Mouse (Mus musculus): ENCODE data around the gene Ugt1a2. TPM values are rescaled to one million over a fixed set of nuclear protein-coding genes. Genes with fewer than 3 reads are reported as not detected.
"Not testable (repeated sequence)": the region's sequence is repeated elsewhere in the genome, so short reads cannot be mapped to it uniquely, and the experiment has no call there.

Ugt1a2 gene
- polyA plus RNA-seq, 1 experiment: 10.9 TPM

DNA sequence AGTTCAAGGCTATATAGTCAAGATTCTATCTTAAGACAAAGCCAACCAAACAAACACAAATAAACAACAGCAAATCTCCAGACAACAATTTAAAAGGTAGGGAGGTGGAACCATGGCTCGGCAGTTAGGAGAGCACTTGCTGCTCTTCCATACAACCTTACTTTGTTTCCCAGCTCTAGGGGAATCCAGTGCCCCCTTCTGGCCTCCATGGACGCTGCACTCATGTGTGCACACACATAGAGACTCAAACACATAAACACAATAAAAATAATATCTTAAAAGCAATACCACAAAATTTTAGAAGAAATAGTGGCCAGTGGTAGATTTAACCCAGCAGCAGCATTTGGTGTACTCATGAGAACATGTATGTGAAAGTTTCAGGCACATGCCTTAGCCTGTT lies 16.7 kb downstream of the Ugt1a2 start:
- no peaks in the 10 kb centered on the region for H3K4me1 ChIP-seq (ENCODE audit: control insufficient read depth, insufficient read depth, low read length)
- TF ChIP-seq POLR2A (IDR thresholded peaks at IDR 0.05; ENCODE audit: borderline replicate concordance, low read depth, low read length): no peak
- no peak for TF ChIP-seq CTCF (IDR thresholded peaks at IDR 0.05; ENCODE audit: low read depth, low read length)
- H3K4me3 ChIP-seq (ENCODE audit: insufficient read depth, low read length): no peak overlapping the region
- no peak overlapping the region for H3K27ac ChIP-seq (ENCODE audit: insufficient read depth, low read depth, low read length)

DNA sequence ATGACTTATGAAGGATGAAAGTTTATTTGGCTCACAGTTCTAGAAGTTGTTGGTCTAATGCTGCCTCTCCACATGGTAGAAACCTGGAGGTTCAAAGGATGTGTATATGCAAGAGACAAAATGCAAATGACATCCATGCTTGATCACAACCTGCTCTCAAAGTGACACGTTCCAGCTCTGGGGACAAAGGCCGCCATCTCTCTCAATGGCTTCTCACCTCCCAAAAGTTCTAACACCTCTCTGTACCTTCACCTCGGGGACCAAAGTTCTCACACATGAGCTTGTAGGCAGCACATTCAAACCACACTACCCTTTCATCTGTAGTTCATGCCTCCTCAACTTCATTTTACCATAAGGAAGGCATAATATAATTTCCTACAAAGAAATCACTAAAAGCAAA lies 17.2 kb downstream of the Ugt1a2 start:
- no peak overlapping the region for H3K4me3 ChIP-seq (ENCODE audit: insufficient read depth, low read length)
- no peaks in the 10 kb centered on the region for H3K4me1 ChIP-seq (ENCODE audit: control insufficient read depth, insufficient read depth, low read length)
- H3K27ac ChIP-seq (ENCODE audit: insufficient read depth, low read depth, low read length): no peak overlapping the region
- TF ChIP-seq POLR2A (IDR thresholded peaks at IDR 0.05; ENCODE audit: borderline replicate concordance, low read depth, low read length) (no peak), CTCF (IDR thresholded peaks at IDR 0.05; ENCODE audit: low read depth, low read length) (no peak)

DNA sequence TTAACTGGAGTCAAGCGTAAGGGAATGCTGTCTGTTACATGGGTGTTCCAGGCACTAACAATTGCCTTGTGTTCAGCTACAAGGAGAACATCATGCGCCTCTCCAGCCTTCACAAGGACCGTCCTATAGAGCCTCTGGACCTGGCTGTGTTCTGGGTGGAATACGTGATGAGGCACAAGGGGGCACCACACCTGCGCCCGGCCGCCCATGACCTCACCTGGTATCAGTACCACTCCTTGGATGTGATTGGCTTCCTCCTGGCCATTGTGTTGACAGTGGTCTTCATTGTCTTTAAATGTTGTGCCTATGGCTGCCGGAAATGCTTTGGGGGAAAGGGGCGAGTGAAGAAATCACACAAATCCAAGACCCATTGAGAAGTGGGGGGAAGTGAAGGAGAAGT lies 17.6 kb downstream of the Ugt1a2 start:
- TF ChIP-seq CTCF (IDR thresholded peaks at IDR 0.05; ENCODE audit: low read depth, low read length): no peak
- Histone ChIP-seq H3K27ac (ENCODE audit: insufficient read depth, low read depth, low read length) (no peak overlapping the region), H3K4me3 (ENCODE audit: insufficient read depth, low read length) (no peak overlapping the region), H3K4me1 (ENCODE audit: control insufficient read depth, insufficient read depth, low read length) (no peaks in the 10 kb centered on the region)

DNA sequence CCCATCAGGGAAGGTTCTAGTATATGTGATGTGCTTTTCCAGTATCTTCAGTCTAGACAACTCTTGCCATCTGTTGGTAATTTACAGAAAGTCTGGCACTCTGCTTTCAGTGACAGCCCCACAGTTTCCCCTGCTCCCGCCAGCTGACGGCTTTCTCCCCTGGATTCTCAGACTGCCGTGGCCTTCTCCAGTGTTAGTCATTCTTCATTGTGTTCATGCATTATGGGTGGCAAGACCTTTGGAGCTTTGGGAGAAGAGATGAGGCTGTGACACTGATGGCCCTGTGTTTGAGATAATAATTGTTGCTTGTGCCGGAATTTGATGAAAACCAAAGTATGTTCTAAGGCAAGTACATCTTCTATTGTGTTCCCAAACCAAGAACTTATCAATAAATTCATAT lies 18.2 kb downstream of the Ugt1a2 start:
- TF ChIP-seq CTCF (IDR thresholded peaks at IDR 0.05; ENCODE audit: low read depth, low read length): no peak
- TF ChIP-seq POLR2A (IDR thresholded peaks at IDR 0.05; ENCODE audit: borderline replicate concordance, low read depth, low read length): no peak
- no peak overlapping the region for H3K27ac ChIP-seq (ENCODE audit: insufficient read depth, low read depth, low read length)
- no peak overlapping the region for H3K4me3 ChIP-seq (ENCODE audit: insufficient read depth, low read length)
- no peaks in the 10 kb centered on the region for H3K4me1 ChIP-seq (ENCODE audit: control insufficient read depth, insufficient read depth, low read length)

DNA sequence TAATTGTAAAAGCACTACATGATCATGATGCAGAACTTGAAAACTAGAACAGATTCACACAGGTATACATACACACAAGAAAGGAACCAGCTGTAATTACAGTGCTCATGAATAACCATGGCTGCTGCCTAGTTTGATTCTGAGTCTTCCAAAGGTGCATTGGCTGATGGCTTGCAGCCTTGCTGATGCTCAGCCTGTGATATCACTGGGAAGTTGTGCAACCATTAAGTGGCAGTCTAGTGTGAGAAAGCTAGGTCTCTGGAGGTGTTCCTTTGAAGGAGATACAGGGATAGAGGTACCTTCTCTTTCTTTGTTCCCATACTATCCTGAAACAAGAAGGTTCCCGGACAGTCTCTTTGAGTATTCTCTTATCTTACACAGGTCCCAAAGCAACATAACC lies 18.7 kb downstream of the Ugt1a2 start:
- Histone ChIP-seq H3K27ac (ENCODE audit: insufficient read depth, low read depth, low read length) (no peak overlapping the region), H3K4me1 (ENCODE audit: control insufficient read depth, insufficient read depth, low read length) (no peaks in the 10 kb centered on the region), H3K4me3 (ENCODE audit: insufficient read depth, low read length) (no peak overlapping the region)
- no peak for TF ChIP-seq POLR2A (IDR thresholded peaks at IDR 0.05; ENCODE audit: borderline replicate concordance, low read depth, low read length)

DNA sequence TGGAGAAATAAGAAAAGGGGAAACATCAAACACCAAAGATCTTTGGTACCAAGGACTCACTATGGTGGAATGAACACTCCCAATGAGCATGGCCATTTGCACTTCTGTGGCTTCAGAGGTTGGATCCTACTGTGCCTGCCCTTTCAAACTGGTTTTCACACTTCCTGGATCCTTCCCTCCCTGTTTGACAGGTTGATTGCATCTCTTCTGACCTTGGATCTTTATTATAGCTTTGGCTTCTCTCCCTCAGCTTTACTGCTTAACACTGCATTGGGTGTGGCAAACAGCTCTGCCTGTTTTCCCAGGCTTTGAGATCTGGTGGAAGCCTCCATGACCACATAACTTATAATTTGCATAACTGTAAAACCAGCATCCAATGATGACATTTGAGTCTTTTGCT lies 19.9 kb downstream of the Ugt1a2 start:
- TF ChIP-seq POLR2A (IDR thresholded peaks at IDR 0.05; ENCODE audit: borderline replicate concordance, low read depth, low read length) (no peak), CTCF (IDR thresholded peaks at IDR 0.05; ENCODE audit: low read depth, low read length) (no peak)
- Histone ChIP-seq H3K4me3 (ENCODE audit: insufficient read depth, low read length) (no peak overlapping the region), H3K4me1 (ENCODE audit: control insufficient read depth, insufficient read depth, low read length) (no peaks in the 10 kb centered on the region), H3K27ac (ENCODE audit: insufficient read depth, low read depth, low read length) (no peak overlapping the region)

DNA sequence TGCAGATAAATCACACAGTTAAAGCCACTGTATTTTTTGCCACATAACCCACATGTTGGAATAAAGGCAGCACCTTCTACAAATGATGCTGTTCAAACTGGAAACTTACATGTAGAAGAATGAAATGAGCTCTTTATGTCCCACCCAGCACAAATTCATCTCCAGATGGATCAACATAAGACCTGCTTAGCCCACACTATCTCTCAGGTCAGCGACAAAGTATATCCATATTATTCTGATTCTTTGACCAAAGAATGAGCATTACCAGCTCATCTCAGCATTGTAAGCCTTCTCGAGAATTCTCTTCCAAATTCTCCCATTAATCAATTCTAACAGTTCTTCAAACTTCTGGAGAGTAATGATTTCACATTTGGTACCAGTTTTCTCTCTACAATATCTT lies 21.8 kb downstream of the Ugt1a2 start:
- TF ChIP-seq POLR2A (IDR thresholded peaks at IDR 0.05; ENCODE audit: borderline replicate concordance, low read depth, low read length) (no peak), CTCF (IDR thresholded peaks at IDR 0.05; ENCODE audit: low read depth, low read length) (no peak)
- Histone ChIP-seq H3K4me1 (ENCODE audit: control insufficient read depth, insufficient read depth, low read length) (peaks cover 6% of the 10 kb centered on the region), H3K4me3 (ENCODE audit: insufficient read depth, low read length) (no peak overlapping the region), H3K27ac (ENCODE audit: insufficient read depth, low read depth, low read length) (no peak overlapping the region)

DNA sequence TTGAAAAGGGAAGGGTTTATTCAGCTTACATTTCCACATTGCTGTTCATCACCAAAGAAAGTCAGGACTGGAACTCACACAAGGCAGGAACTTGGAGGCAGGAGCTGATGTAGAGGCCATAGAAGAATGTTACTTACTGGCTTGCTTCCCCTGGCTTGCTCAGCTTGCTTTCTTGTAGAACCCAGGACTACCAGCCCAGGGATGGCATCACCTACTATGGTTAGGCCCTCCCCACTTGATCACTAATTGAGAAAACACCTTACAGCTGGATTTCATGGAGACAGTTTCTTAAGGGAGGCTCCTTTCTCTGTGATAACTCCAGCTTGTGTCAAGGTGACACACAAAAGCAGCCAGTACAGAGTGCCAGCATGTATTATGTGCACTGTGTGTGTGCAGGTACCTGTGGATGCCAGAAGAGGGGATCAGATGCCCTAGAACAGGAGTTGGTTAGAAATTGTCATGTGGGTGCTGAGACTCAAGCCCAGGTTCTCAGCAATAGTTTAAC lies 22.7 kb downstream of the Ugt1a2 start:
- H3K27ac ChIP-seq (ENCODE audit: insufficient read depth, low read depth, low read length); H3K4me3 ChIP-seq (ENCODE audit: insufficient read depth, low read length): not testable (repeated sequence)
- H3K4me1 ChIP-seq (ENCODE audit: control insufficient read depth, insufficient read depth, low read length): peaks cover 10% of the 10 kb centered on the region

DNA sequence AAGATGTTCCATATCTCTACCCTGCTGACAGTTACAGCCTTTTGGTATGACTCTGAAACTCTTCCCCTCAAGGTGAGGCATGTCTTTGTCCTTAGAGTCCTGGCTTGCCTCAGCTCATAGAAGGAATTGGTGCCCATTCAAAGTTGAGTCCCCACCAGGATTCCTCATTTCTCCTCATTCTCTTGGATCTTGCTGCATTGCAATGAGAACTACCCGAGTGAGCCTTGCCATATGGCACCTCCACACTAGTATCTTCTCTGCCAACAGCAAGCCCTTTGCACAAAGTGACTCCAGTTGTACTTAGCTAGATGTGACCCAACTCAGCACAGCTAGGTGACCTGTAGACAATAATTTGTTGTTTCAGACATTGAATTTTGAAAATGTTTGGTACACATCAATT lies 23.2 kb downstream of the Ugt1a2 start:
- Histone ChIP-seq H3K4me3 (ENCODE audit: insufficient read depth, low read length) (no peak overlapping the region), H3K27ac (ENCODE audit: insufficient read depth, low read depth, low read length) (no peak overlapping the region), H3K4me1 (ENCODE audit: control insufficient read depth, insufficient read depth, low read length) (peaks cover 10% of the 10 kb centered on the region)
- no peak for TF ChIP-seq POLR2A (IDR thresholded peaks at IDR 0.05; ENCODE audit: borderline replicate concordance, low read depth, low read length)
- TF ChIP-seq CTCF (IDR thresholded peaks at IDR 0.05; ENCODE audit: low read depth, low read length): no peak

DNA sequence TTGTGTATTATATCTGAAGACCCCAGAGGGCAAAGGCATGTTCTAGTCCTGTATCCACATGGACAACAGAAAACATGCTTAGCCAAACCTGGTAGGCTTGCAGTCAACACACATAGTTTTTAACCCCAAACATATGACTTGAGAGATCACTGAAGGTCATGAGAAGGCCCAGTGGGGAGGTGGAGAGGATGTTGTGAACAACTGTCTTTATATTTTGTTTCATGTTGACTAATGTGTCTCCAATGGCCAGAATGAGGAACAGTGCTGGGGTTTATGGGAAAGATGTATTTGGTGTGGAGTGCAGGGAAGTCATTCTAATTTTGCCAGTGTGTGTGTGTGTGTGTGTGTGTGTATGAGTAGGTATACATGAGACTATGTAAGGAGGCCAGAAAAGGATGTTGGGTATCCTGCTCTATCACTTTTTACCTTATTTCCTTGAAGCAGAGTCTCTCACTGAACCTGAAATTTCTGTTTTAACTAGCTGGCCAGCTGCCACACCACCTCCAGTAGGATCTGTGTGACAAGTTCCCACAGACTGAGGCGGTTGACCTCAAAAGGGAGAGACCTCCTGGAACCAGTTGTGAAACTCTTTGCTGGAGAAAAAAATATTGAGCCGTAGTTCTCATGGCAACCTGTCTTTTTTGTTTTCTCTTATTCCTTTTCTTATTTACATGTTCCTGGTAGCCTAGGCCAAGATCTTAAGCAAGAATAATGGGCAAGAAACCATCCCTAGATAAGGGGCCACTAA lies 23.8 kb downstream of the Ugt1a2 start:
- no peak overlapping the region for H3K27ac ChIP-seq (ENCODE audit: insufficient read depth, low read depth, low read length)
- TF ChIP-seq CTCF (IDR thresholded peaks at IDR 0.05; ENCODE audit: low read depth, low read length): no peak
- no peak for TF ChIP-seq POLR2A (IDR thresholded peaks at IDR 0.05; ENCODE audit: borderline replicate concordance, low read depth, low read length)
- H3K4me1 ChIP-seq (ENCODE audit: control insufficient read depth, insufficient read depth, low read length): peaks cover 10% of the 10 kb centered on the region
- H3K4me3 ChIP-seq (ENCODE audit: insufficient read depth, low read length): no peak overlapping the region

DNA sequence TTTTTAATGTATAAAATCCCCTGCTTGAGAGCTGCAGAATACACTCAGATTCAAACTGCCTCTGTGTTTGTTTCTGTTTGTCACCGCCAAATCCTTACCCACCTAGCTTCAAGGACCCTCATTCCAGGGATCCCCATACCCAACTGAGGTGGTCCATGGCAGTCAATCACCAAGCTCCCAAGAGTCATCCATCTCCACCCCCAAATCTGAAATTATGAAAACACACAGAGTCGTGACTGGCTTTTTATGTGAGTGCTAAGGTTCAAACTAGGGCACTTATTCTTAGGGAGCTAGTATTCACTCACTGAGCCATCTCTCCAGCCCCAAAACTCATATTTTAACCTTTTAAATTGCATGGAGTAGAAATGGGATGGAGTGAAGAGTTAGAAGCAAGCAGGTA lies 24.9 kb downstream of the Ugt1a2 start:
- not testable (repeated sequence) for H3K4me3 ChIP-seq (ENCODE audit: insufficient read depth, low read length); H3K27ac ChIP-seq (ENCODE audit: insufficient read depth, low read depth, low read length)
- H3K4me1 ChIP-seq (ENCODE audit: control insufficient read depth, insufficient read depth, low read length): peaks cover 10% of the 10 kb centered on the region
